Mouse (Mus musculus): ENCODE measurements around the gene Bpifc. TPM values are rescaled to one million over a fixed set of nuclear protein-coding genes. Genes with fewer than 3 reads are reported as not detected.

Gene Bpifc
- polyA plus RNA-seq, 1 experiment from 2014 or later: not detected

- under 1% methylated on average over 71 of the region's 82 CpGs for WGBS
- Histone ChIP-seq H3K27me3 (replicated peaks; ENCODE audit: control insufficient read depth, insufficient read depth, low read length) (no peaks in the 10 kb centered on the region), H3K9me3 (ENCODE audit: control insufficient read depth, low read length) (no peaks in the 10 kb centered on the region), H3K27ac (ENCODE audit: low read length) (peak within 1 kb of the TSS; percentile 80), H3K4me2 (ENCODE audit: low read length) (peak within 1 kb of the TSS; percentile 84), H3K4me1 (replicated peaks; ENCODE audit: control insufficient read depth, insufficient read depth, low read length) (peaks cover 6% of the 10 kb centered on the region; the same call in 1 of the 2 replicates), H3K4me3 (replicated peaks; ENCODE audit: low read length) (peak within 1 kb of the TSS; percentile 88), H3K9ac (replicated peaks; ENCODE audit: low read depth, low read length) (peak within 1 kb of the TSS; percentile 87), H3K36me3 (ENCODE audit: control insufficient read depth, insufficient read depth) (no peaks in the 10 kb centered on the region)
- ATAC-seq: peak; percentile 99
Measured at GRCm38 (mm10) chr10:86021749-86022473, 10.2 kb upstream of the Bpifc start, which contains the start of gene Fbxo7. Gene Fbxo7, plus strand, starts transcription at chr10:86021972.

- no peak overlapping the region; the same call in 1 of the 2 replicates for H3K27ac ChIP-seq (ENCODE audit: low read length)
- peak overlapping the region; percentile 32 for H3K4me2 ChIP-seq (ENCODE audit: low read length)
- H3K36me3 ChIP-seq (ENCODE audit: control insufficient read depth, insufficient read depth): no peaks in the 10 kb centered on the region
- peak overlapping the region; percentile 88; the same call in 1 of the 2 replicates for H3K4me3 ChIP-seq (replicated peaks; ENCODE audit: low read length)
- 0% methylated on average over 3 of the region's 3 CpGs for WGBS
- H3K4me1 ChIP-seq (replicated peaks; ENCODE audit: control insufficient read depth, insufficient read depth, low read length): peaks cover 6% of the 10 kb centered on the region; the same call in 1 of the 2 replicates
- no peaks in the 10 kb centered on the region for H3K9me3 ChIP-seq (ENCODE audit: control insufficient read depth, low read length)
- H3K27me3 ChIP-seq (replicated peaks; ENCODE audit: control insufficient read depth, insufficient read depth, low read length): no peaks in the 10 kb centered on the region
- no peak for ATAC-seq
- H3K9ac ChIP-seq (replicated peaks; ENCODE audit: low read depth, low read length): no peak overlapping the region; the same call in 1 of the 2 replicates
Measured at GRCm38 (mm10) chr10:86021408-86021748, 9.7 kb upstream of the Bpifc start.

- H3K4me3 ChIP-seq (replicated peaks; ENCODE audit: low read length): no peak overlapping the region
- no peaks in the 10 kb centered on the region for H3K9me3 ChIP-seq (ENCODE audit: control insufficient read depth, low read length)
- ATAC-seq: no peak
- H3K9ac ChIP-seq (replicated peaks; ENCODE audit: low read depth, low read length): no peak overlapping the region
- 32% methylated on average over 5 of the region's 5 CpGs for WGBS
- H3K27me3 ChIP-seq (replicated peaks; ENCODE audit: control insufficient read depth, insufficient read depth, low read length): no peaks in the 10 kb centered on the region
- peaks cover 6% of the 10 kb centered on the region; the same call in 1 of the 2 replicates for H3K4me1 ChIP-seq (replicated peaks; ENCODE audit: control insufficient read depth, insufficient read depth, low read length)
- no peak overlapping the region for H3K4me2 ChIP-seq (ENCODE audit: low read length)
- H3K27ac ChIP-seq (ENCODE audit: low read length): no peak overlapping the region
- H3K36me3 ChIP-seq (ENCODE audit: control insufficient read depth, insufficient read depth): no peaks in the 10 kb centered on the region
Measured at GRCm38 (mm10) chr10:86018813-86019212, 7.1 kb upstream of the Bpifc start.

- H3K27me3 ChIP-seq (replicated peaks; ENCODE audit: control insufficient read depth, insufficient read depth, low read length): no peaks in the 10 kb centered on the region
- no peaks in the 10 kb centered on the region for H3K9me3 ChIP-seq (ENCODE audit: control insufficient read depth, low read length)
- H3K4me2 ChIP-seq (ENCODE audit: low read length): no peak overlapping the region
- no peak for ATAC-seq
- no peak overlapping the region for H3K4me3 ChIP-seq (replicated peaks; ENCODE audit: low read length)
- no peak overlapping the region for H3K9ac ChIP-seq (replicated peaks; ENCODE audit: low read depth, low read length)
- no peaks in the 10 kb centered on the region for H3K36me3 ChIP-seq (ENCODE audit: control insufficient read depth, insufficient read depth)
- WGBS: 89% methylated on average over 7 of the region's 7 CpGs
- H3K27ac ChIP-seq (ENCODE audit: low read length): no peak overlapping the region
- peaks cover 6% of the 10 kb centered on the region; the same call in 1 of the 2 replicates for H3K4me1 ChIP-seq (replicated peaks; ENCODE audit: control insufficient read depth, insufficient read depth, low read length)
Measured at GRCm38 (mm10) chr10:86017781-86018180, 6.1 kb upstream of the Bpifc start.

- WGBS: 90% methylated on average over 2 of the region's 2 CpGs
Measured at GRCm38 (mm10) chr10:86011172-86011571, 523 bp downstream of the Bpifc start.

GRCm38 (mm10) chr10:86010636-86011035 is 1.1 kb downstream of the Bpifc start:
- Histone ChIP-seq H3K9me3 (ENCODE audit: control insufficient read depth, low read length) (no peaks in the 10 kb centered on the region), H3K9ac (replicated peaks; ENCODE audit: low read depth, low read length) (no peak overlapping the region), H3K36me3 (ENCODE audit: control insufficient read depth, insufficient read depth) (no peaks in the 10 kb centered on the region), H3K27ac (ENCODE audit: low read length) (no peak overlapping the region), H3K4me3 (replicated peaks; ENCODE audit: low read length) (no peak overlapping the region), H3K27me3 (replicated peaks; ENCODE audit: control insufficient read depth, insufficient read depth, low read length) (no peaks in the 10 kb centered on the region), H3K4me1 (replicated peaks; ENCODE audit: control insufficient read depth, insufficient read depth, low read length) (no peaks in the 10 kb centered on the region), H3K4me2 (ENCODE audit: low read length) (no peak overlapping the region)
- WGBS: 79% methylated on average over 6 of the region's 6 CpGs
- no peak for ATAC-seq

More at GRCm38 (mm10) chr10:86011172-86011571, 523 bp downstream of the Bpifc start:
- no peaks in the 10 kb centered on the region for H3K9me3 ChIP-seq (ENCODE audit: control insufficient read depth, low read length)
- no peak overlapping the region for H3K27ac ChIP-seq (ENCODE audit: low read length)
- ATAC-seq: no peak
- no peaks in the 10 kb centered on the region for H3K4me1 ChIP-seq (replicated peaks; ENCODE audit: control insufficient read depth, insufficient read depth, low read length)
- no peak overlapping the region for H3K9ac ChIP-seq (replicated peaks; ENCODE audit: low read depth, low read length)
- H3K4me2 ChIP-seq (ENCODE audit: low read length): no peak overlapping the region
- H3K27me3 ChIP-seq (replicated peaks; ENCODE audit: control insufficient read depth, insufficient read depth, low read length): no peaks in the 10 kb centered on the region
- H3K36me3 ChIP-seq (ENCODE audit: control insufficient read depth, insufficient read depth): no peaks in the 10 kb centered on the region
- H3K4me3 ChIP-seq (replicated peaks; ENCODE audit: low read length): no peak overlapping the region

- ATAC-seq: no peak
- Histone ChIP-seq H3K4me3 (replicated peaks; ENCODE audit: low read length) (no peak overlapping the region), H3K9me3 (ENCODE audit: control insufficient read depth, low read length) (no peaks in the 10 kb centered on the region), H3K27me3 (replicated peaks; ENCODE audit: control insufficient read depth, insufficient read depth, low read length) (no peaks in the 10 kb centered on the region), H3K36me3 (ENCODE audit: control insufficient read depth, insufficient read depth) (no peaks in the 10 kb centered on the region), H3K9ac (replicated peaks; ENCODE audit: low read depth, low read length) (no peak overlapping the region), H3K4me2 (ENCODE audit: low read length) (no peak overlapping the region), H3K27ac (ENCODE audit: low read length) (no peak overlapping the region), H3K4me1 (replicated peaks; ENCODE audit: control insufficient read depth, insufficient read depth, low read length) (no peaks in the 10 kb centered on the region)
- 91% methylated on average over 2 of the region's 2 CpGs for WGBS
Measured at GRCm38 (mm10) chr10:86009688-86010087, 2.0 kb downstream of the Bpifc start.

GRCm38 (mm10) chr10:86006455-86006854 is 5.2 kb downstream of the Bpifc start:
- H3K36me3 ChIP-seq (ENCODE audit: control insufficient read depth, insufficient read depth): no peaks in the 10 kb centered on the region
- H3K4me3 ChIP-seq (replicated peaks; ENCODE audit: low read length): no peak overlapping the region
- no peak overlapping the region for H3K4me2 ChIP-seq (ENCODE audit: low read length)
- no peaks in the 10 kb centered on the region for H3K4me1 ChIP-seq (replicated peaks; ENCODE audit: control insufficient read depth, insufficient read depth, low read length)
- no peaks in the 10 kb centered on the region for H3K9me3 ChIP-seq (ENCODE audit: control insufficient read depth, low read length)
- no peak overlapping the region for H3K27ac ChIP-seq (ENCODE audit: low read length)
- no peak for ATAC-seq
- 69% methylated on average over 5 of the region's 5 CpGs for WGBS
- H3K27me3 ChIP-seq (replicated peaks; ENCODE audit: control insufficient read depth, insufficient read depth, low read length): no peaks in the 10 kb centered on the region
- no peak overlapping the region for H3K9ac ChIP-seq (replicated peaks; ENCODE audit: low read depth, low read length)

GRCm38 (mm10) chr10:86000447-86000846 is 11.2 kb downstream of the Bpifc start:
- WGBS: 92% methylated on average over 4 of the region's 4 CpGs
- Histone ChIP-seq H3K4me3 (replicated peaks; ENCODE audit: low read length) (no peak overlapping the region), H3K27ac (ENCODE audit: low read length) (no peak overlapping the region), H3K9me3 (ENCODE audit: control insufficient read depth, low read length) (0 out of 2 replicates have a peak, but pooled peaks cover 4% of the 10 kb centered on the region), H3K4me1 (replicated peaks; ENCODE audit: control insufficient read depth, insufficient read depth, low read length) (no peaks in the 10 kb centered on the region), H3K36me3 (ENCODE audit: control insufficient read depth, insufficient read depth) (no peaks in the 10 kb centered on the region), H3K4me2 (ENCODE audit: low read length) (no peak overlapping the region), H3K9ac (replicated peaks; ENCODE audit: low read depth, low read length) (no peak overlapping the region), H3K27me3 (replicated peaks; ENCODE audit: control insufficient read depth, insufficient read depth, low read length) (no peaks in the 10 kb centered on the region)
- no peak for ATAC-seq
